Mouse (Mus musculus) kidney, adult 2 months (tissue): Measurements from ENCODE around the gene Lpin2.

Source experiments
- CTCF ChIP-seq: fragments of 200-500 bp; conservative IDR thresholded peaks from 2 replicates; pipeline ENCODE4 v1.5.1; 2011; ENCODE audit warnings: low read depth, mild to moderate bottlenecking, control low read depth, low read length, moderate library complexity, mixed read lengths; ENCODE audit not compliant: insufficient read depth, insufficient read length
- POLR2A ChIP-seq: fragments of 200-500 bp; IDR thresholded peaks from one replicate; pipeline ENCODE4 v1.6.1; 2011; ENCODE audit warnings: low read depth, low read length, control low read depth

DNA sequence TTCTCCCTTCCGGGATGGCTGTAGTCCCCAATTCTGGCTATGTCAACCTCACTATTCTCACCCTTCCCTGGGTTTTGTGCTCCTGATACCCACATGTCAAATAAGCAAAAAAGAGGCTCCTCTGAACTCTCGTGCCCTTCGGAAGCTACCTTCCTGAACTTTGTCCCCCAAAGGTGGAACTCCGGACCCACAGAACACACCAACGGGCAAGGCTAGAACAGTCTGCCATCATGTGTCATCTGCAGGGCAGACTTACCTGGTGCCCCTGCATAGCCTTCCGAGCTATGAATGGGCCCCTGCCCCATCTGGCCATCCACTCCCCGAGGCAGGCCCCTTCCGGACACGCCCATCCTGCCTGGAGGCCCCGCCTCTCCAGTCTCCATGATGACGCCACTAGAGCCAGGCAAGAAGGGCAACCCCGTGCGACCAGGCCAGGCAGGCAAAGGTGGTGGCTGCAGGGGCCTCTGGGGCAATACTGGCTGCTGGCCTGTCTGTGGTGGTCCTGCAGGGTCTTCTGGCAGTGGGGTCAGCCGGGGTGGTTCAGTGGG, 73.8 kb downstream of the Lpin2 start:
- TF ChIP-seq CTCF (no peak), POLR2A (no peak)
